ENCODE assay signal across 22 mouse cellular contexts in the genomic region with DNA sequence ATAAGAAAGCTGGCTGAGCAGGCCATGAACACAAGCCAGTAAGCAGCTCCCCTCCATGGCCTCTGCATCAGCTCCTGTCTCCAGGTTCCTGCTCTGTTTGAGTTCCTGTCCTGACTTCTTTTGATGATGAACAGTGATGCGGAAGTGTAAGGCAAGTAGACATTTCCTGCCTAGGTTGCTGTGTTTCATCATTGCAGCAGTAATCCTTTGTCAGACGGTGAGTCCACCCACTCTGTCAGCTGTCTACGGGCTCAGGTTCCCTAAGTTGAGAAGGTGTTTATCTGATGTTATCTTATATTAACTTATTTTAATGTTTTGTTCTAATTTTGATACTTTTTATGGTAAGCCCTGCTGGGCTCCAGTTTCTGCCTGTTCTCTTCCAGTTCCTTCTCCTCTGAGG. TPM values are rescaled to one million over a fixed set of nuclear protein-coding genes. Genes with fewer than 3 reads are reported as not detected.
DNase-seq lines count a peak whose midpoint lies in the region; ATAC-seq lines count a peak whose summit lies in the region.
"Had no signal": no experiment of that assay in that cellular context is flagged by ENCODE, and none has a peak within 500 bp of the region (broad histone marks: within the 10 kb centered on the region; RNA-seq: fewer than 3 reads in every experiment).

No protein-coding gene starts in this region.

- ATAC-seq in inflammation-experienced regulatory T-cells, adult 6 months: peak; percentile 64
- ATAC-seq in neutrophil, adult 5-6 weeks (ENCODE audit: extremely low read depth, insufficient number of reproducible peaks, low FRiP score, poor library complexity, severe bottlenecking): peak; percentile 63; the same call in 1 of the 2 replicates
- ATAC-seq: forebrain, embryonic 13.5 days; liver, embryonic 12.5 days; liver, postnatal 0 days had no signal

- DNase-seq in heart, adult 11 months: peak; percentile 83
- DNase-seq in heart, postnatal 36 days: no peak
- DNase-seq in T-cell, adult 2 months (ENCODE audit: low spot score): peak; percentile 4
- no peak for DNase-seq in right cerebral cortex, adult 18-20 months
- no peak for DNase-seq in Muller cell, postnatal 12 days (ENCODE audit: inconsistent ontology term)
- no peak for DNase-seq in gastrocnemius, postnatal 14 days
- DNase-seq: adrenal gland, postnatal 10 days; cerebellum, adult 8-10 months; cerebellum, postnatal 25 days; gastrocnemius, postnatal 10 days; heart, adult 18-20 months; heart, postnatal 4 days; kidney, adult 18-20 months; kidney, postnatal 4 days; layer of hippocampus, postnatal 36 days; left cerebral cortex, postnatal 4 days; liver, postnatal 0 days; thymus, postnatal 14 days had no signal

- intact Hi-C loops in heart, postnatal 36 days (cut with DNase I): loop anchor here (5.0 kb wide), 1 partner anchor 46 kb away; no protein-coding TSS in a partner anchor
- intact Hi-C loops in gastrocnemius, postnatal 14 days (cut with DNase I; ENCODE audit: low total_unique reads): no loop called here

RNA-seq across cellular contexts. Expression of a gene that starts 12.7 kb away (rescaled TPM):
- total RNA-seq in heart, postnatal 36 days (2021): 10 to 100 TPM; 62.9 to 68.3 TPM
- 100 to 1,000 TPM in 1 of 3 experiments, 10 to 100 TPM in 2; 41.0 to 102 (median 94.5) TPM for polyA plus RNA-seq in inflammation-experienced regulatory T-cells, adult 6 months (2017; shearing (Covaris generic))
- 30.3 and 33.1 TPM in 2 replicates for total RNA-seq in neutrophil, adult 5-6 weeks (2017)
- total RNA-seq in gastrocnemius, postnatal 14 days (2021): 10 to 100 TPM; 84.9 to 96.5 TPM

RNA-seq across cellular contexts. Expression of a gene that starts 13.0 kb away (rescaled TPM):
- total RNA-seq in heart, postnatal 36 days (2021): 1 to 10 TPM; 1.7 to 3.8 TPM
- polyA plus RNA-seq in inflammation-experienced regulatory T-cells, adult 6 months (2017; shearing (Covaris generic)): 1 to 10 TPM; 1.8 to 3.8 (median 2.9) TPM
- total RNA-seq in neutrophil, adult 5-6 weeks (2017): 4.9 and 5.6 TPM in 2 replicates
- 1 to 10 TPM; 1.8 to 3.3 TPM for total RNA-seq in gastrocnemius, postnatal 14 days (2021)

Comparison
In these comparisons a context has a peak if more than half of its experiments do, and no peak if none do; other contexts are left out.
1. DNase-seq: peak in heart, adult 11 months (single experiment) and T-cell, adult 2 months (single experiment); none in heart, postnatal 36 days (0 of 2), right cerebral cortex, adult 18-20 months (single experiment), Muller cell, postnatal 12 days (single experiment) and gastrocnemius, postnatal 14 days (single experiment).